Mouse (Mus musculus): ENCODE results near the gene Gfod1.

Gene Gfod1

GRCm38 (mm10) chr13:43197187-43197586 is 106.8 kb downstream of the Gfod1 start:
- DNase-seq, result no peak

GRCm38 (mm10) chr13:43196000-43196399 is 108.0 kb downstream of the Gfod1 start:
- DNase-seq, result no peak

GRCm38 (mm10) chr13:43193932-43194331 is 110.0 kb downstream of the Gfod1 start:
- no peak for DNase-seq

- DNase-seq, result no peak
Measured at GRCm38 (mm10) chr13:43193266-43193665, 110.7 kb downstream of the Gfod1 start.

- no peak for DNase-seq
Measured at GRCm38 (mm10) chr13:43191741-43192192, 112.2 kb downstream of the Gfod1 start.

GRCm38 (mm10) chr13:43191290-43191689 is 112.7 kb downstream of the Gfod1 start:
- DNase-seq, result no peak

- no peak for DNase-seq
Measured at GRCm38 (mm10) chr13:43187736-43188135, 116.2 kb downstream of the Gfod1 start.

- DNase-seq, result no peak
Measured at GRCm38 (mm10) chr13:43183248-43184055, 120.5 kb downstream of the Gfod1 start.

- peak; percentile 83 for DNase-seq
Measured at GRCm38 (mm10) chr13:43182465-43183201, 121.3 kb downstream of the Gfod1 start.

GRCm38 (mm10) chr13:43181104-43181503 is 122.9 kb downstream of the Gfod1 start:
- no peak for DNase-seq

- no peak for DNase-seq
Measured at GRCm38 (mm10) chr13:43177317-43177716, 126.7 kb downstream of the Gfod1 start.

- no peak for DNase-seq
Measured at GRCm38 (mm10) chr13:43176676-43177075, 127.3 kb downstream of the Gfod1 start.

- DNase-seq, result peak; percentile 83
Measured at GRCm38 (mm10) chr13:43173262-43173661, 130.7 kb downstream of the Gfod1 start.

- DNase-seq, result no peak
Measured at GRCm38 (mm10) chr13:43172036-43172713, 131.8 kb downstream of the Gfod1 start.

- DNase-seq, result peak; percentile 98
Measured at GRCm38 (mm10) chr13:43171020-43171710, 132.8 kb downstream of the Gfod1 start, which contains the start of gene Tbc1d7. TSS of gene Tbc1d7 (minus strand) at chr13:43171501.

GRCm38 (mm10) chr13:43167721-43168120 is 136.3 kb downstream of the Gfod1 start:
- DNase-seq, result no peak

GRCm38 (mm10) chr13:43159429-43159828 is 144.5 kb downstream of the Gfod1 start:
- DNase-seq, result peak; percentile 77

GRCm38 (mm10) chr13:43158281-43158680 is 145.7 kb downstream of the Gfod1 start:
- peak; percentile 46 for DNase-seq

- no peak for DNase-seq
Measured at GRCm38 (mm10) chr13:43157370-43157769, 146.6 kb downstream of the Gfod1 start.

- DNase-seq, result no peak
Measured at GRCm38 (mm10) chr13:43152005-43152520, 151.9 kb downstream of the Gfod1 start.

- DNase-seq, result no peak
Measured at GRCm38 (mm10) chr13:43149661-43150060, 154.3 kb downstream of the Gfod1 start.

GRCm38 (mm10) chr13:43148692-43149091 is 155.3 kb downstream of the Gfod1 start:
- DNase-seq, result no peak

All from kidney, postnatal 14 days (tissue).